In genomic region chr17:23599605-23600063, GRCm38 (mm10) we compare ENCODE assay signal across 1 mouse cellular context.
TF ChIP-seq lines count a peak whose summit lies in the region.

No protein-coding gene starts in this region.

TF ChIP-seq in CH12.LX, 34 proteins besides CTCF, POLR2A, EP300 and RAD21 (continued from another document):
- TF ChIP-seq TBP (conservative IDR thresholded peaks at IDR 0.05; ENCODE audit: low read depth, low read length) (no peak), MXI1 (IDR thresholded peaks at IDR 0.05; ENCODE audit: low read depth, low read length) (0 out of 2 replicates have a peak, but pooled peaks have one; percentile 21), MEF2A (IDR thresholded peaks at IDR 0.05; ENCODE audit: borderline replicate concordance, low read depth, low read length) (no peak), NRF1 (IDR thresholded peaks at IDR 0.05; ENCODE audit: low read depth, low read length) (no peak), ZNF384 (IDR thresholded peaks at IDR 0.05; ENCODE audit: low read depth, low read length) (no peak)
TF ChIP-seq in CH12.LX: peak in this region for 4.
